Mouse (Mus musculus): ENCODE results near the gene Cipc. TPM values are rescaled to one million over a fixed set of nuclear protein-coding genes. Genes with fewer than 3 reads are reported as not detected.

Gene Cipc
- polyA plus RNA-seq, 1 experiment from 2014 or later: 22.7 TPM

GRCm38 (mm10) chr12:86950161-86950960, 3.5 kb downstream of the Cipc start:
- Histone ChIP-seq H3K9ac (no peak overlapping the region), H3K4me1 (peaks cover 30% of the 10 kb centered on the region), H3K36me3 (peaks cover 24% of the 10 kb centered on the region), H3K4me3 (replicated peaks) (no peak overlapping the region), H3K27me3 (no peaks in the 10 kb centered on the region), H3K4me2 (no peak overlapping the region), H3K9me3 (replicated peaks) (no peaks in the 10 kb centered on the region), H3K27ac (no peak overlapping the region)
- no peak for ATAC-seq (replicated peaks; ENCODE audit: low FRiP score)
- 73% methylated on average over 16 of the region's 16 CpGs for WGBS

- no peak overlapping the region for H3K27ac ChIP-seq
- H3K9me3 ChIP-seq (replicated peaks): no peaks in the 10 kb centered on the region
- H3K36me3 ChIP-seq: peaks cover 30% of the 10 kb centered on the region
- H3K27me3 ChIP-seq: no peaks in the 10 kb centered on the region
- H3K4me1 ChIP-seq: peaks cover 28% of the 10 kb centered on the region
- no peak overlapping the region for H3K4me3 ChIP-seq (replicated peaks)
- WGBS: 100% methylated on average over 3 of the region's 3 CpGs
- H3K9ac ChIP-seq: no peak overlapping the region
- no peak for ATAC-seq (replicated peaks; ENCODE audit: low FRiP score)
- H3K4me2 ChIP-seq: no peak overlapping the region
Measured at GRCm38 (mm10) chr12:86950961-86951360, 4.1 kb downstream of the Cipc start.

GRCm38 (mm10) chr12:86952331-86952850, 5.5 kb downstream of the Cipc start:
- ATAC-seq (replicated peaks; ENCODE audit: low FRiP score): no peak
- Histone ChIP-seq H3K36me3 (peaks cover 42% of the 10 kb centered on the region), H3K27ac (no peak overlapping the region), H3K4me3 (replicated peaks) (no peak overlapping the region), H3K4me2 (no peak overlapping the region), H3K9me3 (replicated peaks) (no peaks in the 10 kb centered on the region), H3K4me1 (peaks cover 24% of the 10 kb centered on the region), H3K9ac (no peak overlapping the region), H3K27me3 (no peaks in the 10 kb centered on the region)
- 89% methylated on average over 10 of the region's 10 CpGs for WGBS

GRCm38 (mm10) chr12:86955894-86956293, 9.1 kb downstream of the Cipc start:
- no peak overlapping the region for H3K4me3 ChIP-seq (replicated peaks)
- WGBS: 90% methylated on average over 2 of the region's 2 CpGs
- peaks cover 75% of the 10 kb centered on the region for H3K36me3 ChIP-seq
- no peak for ATAC-seq (replicated peaks; ENCODE audit: low FRiP score)
- no peak overlapping the region for H3K9ac ChIP-seq
- H3K27me3 ChIP-seq: no peaks in the 10 kb centered on the region
- no peaks in the 10 kb centered on the region for H3K9me3 ChIP-seq (replicated peaks)
- no peaks in the 10 kb centered on the region for H3K4me1 ChIP-seq
- H3K27ac ChIP-seq: no peak overlapping the region
- no peak overlapping the region for H3K4me2 ChIP-seq

- H3K4me1 ChIP-seq: no peaks in the 10 kb centered on the region
- H3K27ac ChIP-seq: no peak overlapping the region
- no peak overlapping the region for H3K4me2 ChIP-seq
- no peak for ATAC-seq (replicated peaks; ENCODE audit: low FRiP score)
- H3K4me3 ChIP-seq (replicated peaks): no peak overlapping the region
- 86% methylated on average over 5 of the region's 5 CpGs for WGBS
- no peaks in the 10 kb centered on the region for H3K27me3 ChIP-seq
- peaks cover 90% of the 10 kb centered on the region for H3K36me3 ChIP-seq
- no peak overlapping the region for H3K9ac ChIP-seq
- no peaks in the 10 kb centered on the region for H3K9me3 ChIP-seq (replicated peaks)
Measured at GRCm38 (mm10) chr12:86958558-86958957, 11.7 kb downstream of the Cipc start.

- Histone ChIP-seq H3K27ac (no peak overlapping the region), H3K9ac (no peak overlapping the region), H3K9me3 (replicated peaks) (no peaks in the 10 kb centered on the region), H3K27me3 (no peaks in the 10 kb centered on the region), H3K4me2 (no peak overlapping the region), H3K4me3 (replicated peaks) (no peak overlapping the region), H3K4me1 (no peaks in the 10 kb centered on the region), H3K36me3 (peaks cover 91% of the 10 kb centered on the region)
- WGBS: 96% methylated on average over 5 of the region's 5 CpGs
- ATAC-seq (replicated peaks; ENCODE audit: low FRiP score): no peak
Measured at GRCm38 (mm10) chr12:86959661-86960060, 12.8 kb downstream of the Cipc start.

- no peak overlapping the region for H3K27ac ChIP-seq
- peaks cover 92% of the 10 kb centered on the region for H3K36me3 ChIP-seq
- no peak overlapping the region for H3K4me3 ChIP-seq (replicated peaks)
- no peaks in the 10 kb centered on the region for H3K4me1 ChIP-seq
- no peaks in the 10 kb centered on the region for H3K27me3 ChIP-seq
- ATAC-seq (replicated peaks; ENCODE audit: low FRiP score): no peak
- no peak overlapping the region for H3K4me2 ChIP-seq
- no peak overlapping the region for H3K9ac ChIP-seq
- H3K9me3 ChIP-seq (replicated peaks): no peaks in the 10 kb centered on the region
- 88% methylated on average over 15 of the region's 15 CpGs for whole genome bisulfite sequencing
Measured at GRCm38 (mm10) chr12:86960138-86960537, 13.3 kb downstream of the Cipc start.

- peaks cover 85% of the 10 kb centered on the region for H3K36me3 ChIP-seq
- no peak overlapping the region for H3K4me3 ChIP-seq (replicated peaks)
- H3K9me3 ChIP-seq (replicated peaks): no peaks in the 10 kb centered on the region
- H3K27ac ChIP-seq: no peak overlapping the region
- H3K27me3 ChIP-seq: no peaks in the 10 kb centered on the region
- H3K4me2 ChIP-seq: no peak overlapping the region
- WGBS: 96% methylated on average over 3 of the region's 3 CpGs
- H3K9ac ChIP-seq: no peak overlapping the region
- no peaks in the 10 kb centered on the region for H3K4me1 ChIP-seq
- no peak for ATAC-seq (replicated peaks; ENCODE audit: low FRiP score)
Measured at GRCm38 (mm10) chr12:86960791-86961335, 14.0 kb downstream of the Cipc start.

GRCm38 (mm10) chr12:86961589-86962344, 14.9 kb downstream of the Cipc start:
- Histone ChIP-seq H3K9me3 (replicated peaks) (no peaks in the 10 kb centered on the region), H3K27ac (no peak overlapping the region), H3K36me3 (peaks cover 77% of the 10 kb centered on the region), H3K4me3 (replicated peaks) (no peak overlapping the region), H3K9ac (no peak overlapping the region), H3K4me1 (no peaks in the 10 kb centered on the region), H3K4me2 (no peak overlapping the region), H3K27me3 (no peaks in the 10 kb centered on the region)
- ATAC-seq (replicated peaks; ENCODE audit: low FRiP score): no peak
- WGBS: 88% methylated on average over 11 of the region's 11 CpGs

GRCm38 (mm10) chr12:86964278-86965057, 17.6 kb downstream of the Cipc start:
- no peak overlapping the region for H3K9ac ChIP-seq
- no peak overlapping the region for H3K27ac ChIP-seq
- no peaks in the 10 kb centered on the region for H3K4me1 ChIP-seq
- H3K4me2 ChIP-seq: no peak overlapping the region
- no peak for ATAC-seq (replicated peaks; ENCODE audit: low FRiP score)
- WGBS: 87% methylated on average over 16 of the region's 16 CpGs
- peaks cover 53% of the 10 kb centered on the region for H3K36me3 ChIP-seq
- H3K4me3 ChIP-seq (replicated peaks): no peak overlapping the region
- H3K27me3 ChIP-seq: no peaks in the 10 kb centered on the region
- no peaks in the 10 kb centered on the region for H3K9me3 ChIP-seq (replicated peaks)

GRCm38 (mm10) chr12:86965237-86965799, 18.5 kb downstream of the Cipc start:
- no peak overlapping the region for H3K27ac ChIP-seq
- no peaks in the 10 kb centered on the region for H3K4me1 ChIP-seq
- H3K27me3 ChIP-seq: no peaks in the 10 kb centered on the region
- H3K9me3 ChIP-seq (replicated peaks): no peaks in the 10 kb centered on the region
- no peak overlapping the region for H3K4me3 ChIP-seq (replicated peaks)
- H3K9ac ChIP-seq: no peak overlapping the region
- H3K36me3 ChIP-seq: peaks cover 45% of the 10 kb centered on the region
- H3K4me2 ChIP-seq: no peak overlapping the region
- ATAC-seq (replicated peaks; ENCODE audit: low FRiP score): no peak
- WGBS: 86% methylated on average over 4 of the region's 4 CpGs
